Mouse (Mus musculus): ENCODE measurements around the gene Nolc1.

DNA sequence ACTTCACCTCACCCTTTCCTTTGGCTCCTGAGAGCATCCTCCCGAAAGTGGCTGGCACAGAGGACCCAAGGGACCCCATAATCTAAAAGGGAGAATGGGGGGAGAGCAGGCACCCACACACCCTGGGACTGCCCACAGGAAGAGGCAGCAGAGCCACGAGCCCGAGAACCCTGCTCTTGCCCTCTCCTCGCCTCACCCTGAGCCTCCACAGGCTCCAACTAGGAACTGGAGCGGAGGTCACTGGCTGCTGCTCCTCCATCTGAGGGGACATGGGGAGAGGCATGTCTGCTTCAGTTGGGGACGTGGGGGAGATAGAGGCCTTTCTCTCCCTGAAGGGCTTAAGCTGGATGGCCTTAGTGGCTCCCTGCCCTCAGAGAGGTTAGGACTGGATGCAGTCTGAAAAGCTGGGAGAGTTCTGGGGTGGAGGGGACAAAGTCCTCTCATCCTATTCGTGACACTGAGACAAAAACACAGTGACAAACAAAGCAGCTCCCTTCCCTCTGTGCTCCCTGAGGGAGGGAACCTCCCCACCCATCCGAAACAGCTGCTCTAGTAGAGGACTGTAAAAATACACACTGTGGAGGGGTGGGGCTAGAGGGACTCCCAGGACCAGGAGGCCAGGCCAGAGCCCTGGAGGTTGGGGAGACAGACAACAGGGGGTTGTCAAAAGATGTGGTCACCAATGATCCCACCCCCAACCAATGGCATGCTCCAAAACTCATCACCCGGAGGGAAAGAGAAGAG is 43.8 kb upstream of the Nolc1 start:
- TF ChIP-seq POLR2A (IDR thresholded peaks at IDR 0.05; ENCODE audit: insufficient read depth, low read depth, low read length) (no peak), CTCF (IDR thresholded peaks at IDR 0.05) (no peak), EP300 (IDR thresholded peaks at IDR 0.05; ENCODE audit: insufficient read depth, low read depth, low read length) (no peak)
